Mouse (Mus musculus): ENCODE measurements around the gene Ifna5.
A peak's percentile ranks its signal among the peaks of the same experiment; 100 is the strongest.

The Ifna5 gene

DNA sequence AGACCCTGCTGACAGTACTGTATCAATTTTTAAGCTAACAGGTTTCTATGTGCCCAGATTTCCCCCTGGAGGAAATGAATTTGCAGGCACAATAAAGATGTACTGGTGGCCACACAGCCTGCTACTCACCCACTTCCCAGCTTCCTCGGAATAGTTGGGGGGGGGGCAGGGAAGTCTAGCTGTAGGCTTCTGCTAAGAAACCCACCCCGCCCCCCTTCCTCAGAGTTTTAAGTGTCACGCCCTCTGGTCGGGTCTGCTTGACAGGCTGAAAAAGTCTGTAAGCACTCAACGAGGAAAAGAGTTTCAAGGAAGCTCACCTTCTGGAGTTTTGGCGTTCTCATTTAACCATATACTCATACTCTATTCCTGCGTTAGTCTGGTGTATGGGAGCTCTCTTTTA lies 28.0 kb downstream of the Ifna5 start:
- no peak for DNase-seq (ENCODE audit: extremely low read depth, low read depth)

DNA sequence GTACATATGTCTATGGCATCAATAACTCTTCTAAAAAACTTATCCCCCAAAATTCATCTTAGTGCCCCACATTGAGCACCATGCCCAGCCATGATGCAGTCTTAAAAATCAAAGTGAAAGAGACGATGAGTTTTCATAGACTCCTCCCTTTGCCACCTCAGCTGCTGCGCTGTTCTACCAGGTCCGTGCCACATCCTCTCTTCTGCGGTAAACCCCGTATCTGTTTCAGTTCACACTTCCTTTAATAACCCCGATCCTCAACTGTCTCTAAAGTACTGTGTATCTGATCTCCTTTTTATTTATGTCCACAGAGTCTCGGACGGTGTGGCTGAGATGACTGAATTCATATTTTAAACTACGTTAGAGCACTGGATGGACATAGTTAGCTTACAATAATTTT lies 29.3 kb downstream of the Ifna5 start:
- DNase-seq (ENCODE audit: extremely low read depth, low read depth) = peak; percentile 91

DNA sequence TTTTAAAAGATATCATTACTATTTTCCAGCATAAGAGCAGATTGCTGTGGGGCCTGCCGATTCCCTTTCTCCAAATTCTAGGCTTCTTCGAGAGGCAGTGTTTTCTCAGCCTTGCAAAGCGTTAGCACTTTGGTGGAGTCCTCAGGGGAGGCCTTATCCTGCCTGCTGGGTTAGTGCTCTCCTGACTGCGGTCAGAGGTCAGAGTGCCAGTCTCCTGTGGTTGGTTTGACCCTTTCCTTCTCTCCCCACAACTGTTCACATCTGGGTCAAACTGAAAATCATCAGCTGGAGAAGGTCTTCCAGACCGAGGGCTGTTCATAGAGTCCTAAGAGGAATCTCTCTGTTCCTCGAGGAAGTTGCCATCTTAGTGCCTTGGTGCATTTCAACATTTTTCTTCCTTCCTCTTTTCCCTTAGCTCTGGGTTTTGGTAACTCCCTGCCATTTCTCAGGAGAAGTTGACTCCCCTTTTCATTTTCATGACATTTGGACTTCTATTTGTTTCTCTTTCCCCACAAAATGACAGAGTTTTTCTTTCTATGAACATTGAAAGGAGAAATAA lies 29.8 kb downstream of the Ifna5 start:
- peak; percentile 48 for DNase-seq (ENCODE audit: extremely low read depth, low read depth)

DNA sequence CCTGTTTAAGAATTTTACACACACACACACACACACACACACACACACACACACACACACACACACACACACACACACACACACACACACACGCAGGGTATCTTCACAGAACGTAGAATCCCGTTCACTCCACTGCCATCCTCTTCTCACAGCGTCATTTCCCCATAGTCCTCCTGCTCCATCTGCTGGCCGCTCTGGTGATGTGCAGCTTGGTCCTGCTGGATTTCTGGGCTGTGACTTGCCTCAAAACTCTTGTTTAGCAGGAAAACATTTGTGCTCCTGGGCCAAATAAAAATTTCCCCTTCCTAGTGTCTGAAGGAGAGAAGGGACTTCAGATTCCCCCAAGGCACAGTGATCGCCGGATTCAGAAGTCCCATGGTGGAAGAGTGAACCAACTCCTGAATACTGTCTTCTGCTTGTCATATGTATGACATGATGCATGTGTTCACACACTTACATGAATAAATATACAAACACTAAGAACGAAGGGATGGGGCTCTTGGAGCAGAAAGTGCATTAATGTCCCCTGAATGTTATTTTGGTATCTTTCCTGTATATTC lies 32.1 kb downstream of the Ifna5 start:
- DNase-seq (ENCODE audit: extremely low read depth, low read depth) = peak; percentile 74

DNA sequence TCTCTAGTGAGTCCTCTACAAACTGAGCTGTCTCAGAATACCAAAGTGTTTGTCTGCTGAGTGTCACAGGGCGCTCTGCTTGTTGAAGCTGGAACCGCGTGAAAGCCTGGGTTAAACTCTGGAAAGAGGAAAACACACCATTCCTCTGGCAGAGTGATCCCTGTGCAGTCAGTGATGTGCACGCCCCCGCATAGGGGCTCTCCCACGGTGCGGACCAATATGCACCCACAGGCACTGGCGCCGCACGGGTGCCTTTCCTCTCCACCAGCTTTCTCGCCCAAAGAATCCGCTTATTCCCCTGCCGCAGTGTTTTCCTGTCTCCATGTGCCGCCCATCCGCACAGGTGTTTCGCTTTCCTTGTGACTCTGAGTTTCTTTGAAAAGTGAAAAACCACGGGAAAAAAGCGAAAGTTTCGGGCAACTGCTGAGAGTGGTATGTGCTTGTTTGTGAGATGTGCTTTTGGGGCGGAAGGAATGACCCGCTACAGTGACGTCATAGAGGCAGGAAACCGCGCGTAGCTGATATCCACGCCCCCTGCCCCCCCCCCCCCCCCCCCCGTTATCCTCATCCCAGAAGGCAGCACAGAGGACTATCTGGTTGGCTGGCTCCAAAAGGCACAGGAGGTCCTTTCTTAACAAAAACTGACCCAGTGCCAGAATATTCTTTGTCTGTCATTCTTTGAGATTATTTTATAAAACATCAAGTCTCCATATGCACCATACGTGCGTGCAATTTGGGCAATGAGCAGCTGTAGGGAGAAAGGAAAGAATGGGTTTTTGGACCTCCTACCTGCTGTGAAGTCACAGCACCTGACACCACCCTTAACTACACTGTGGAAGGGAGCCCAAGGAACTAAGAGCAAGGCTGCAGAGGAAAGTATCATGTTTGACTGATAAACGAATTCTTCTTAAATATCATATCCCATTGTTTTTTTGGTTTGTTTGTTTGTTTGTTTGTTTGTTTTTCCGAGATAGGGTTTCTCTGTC lies 32.9 kb downstream of the Ifna5 start:
- peak; percentile 50 for DNase-seq (ENCODE audit: extremely low read depth, low read depth)

DNA sequence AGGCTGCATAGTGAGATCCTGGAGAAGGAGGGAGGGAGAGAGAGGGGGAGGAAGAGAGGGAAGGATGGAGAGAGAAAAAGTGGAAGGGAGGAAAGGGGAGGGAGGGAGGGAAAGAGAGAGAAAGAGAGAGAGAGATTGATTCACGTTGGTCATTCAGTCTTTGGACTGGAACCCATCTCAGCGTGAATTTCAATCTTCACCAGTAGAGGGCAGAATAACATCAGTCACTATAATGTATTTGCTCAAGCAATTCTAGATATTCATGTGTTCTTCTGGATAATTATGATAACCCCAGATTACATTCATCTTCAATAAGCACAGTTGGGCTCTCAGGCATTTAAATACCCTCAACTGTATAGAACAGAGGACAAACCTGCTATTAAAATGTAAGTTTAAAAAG lies 37.4 kb downstream of the Ifna5 start:
- peak; percentile 40 for DNase-seq (ENCODE audit: extremely low read depth, low read depth)

DNA sequence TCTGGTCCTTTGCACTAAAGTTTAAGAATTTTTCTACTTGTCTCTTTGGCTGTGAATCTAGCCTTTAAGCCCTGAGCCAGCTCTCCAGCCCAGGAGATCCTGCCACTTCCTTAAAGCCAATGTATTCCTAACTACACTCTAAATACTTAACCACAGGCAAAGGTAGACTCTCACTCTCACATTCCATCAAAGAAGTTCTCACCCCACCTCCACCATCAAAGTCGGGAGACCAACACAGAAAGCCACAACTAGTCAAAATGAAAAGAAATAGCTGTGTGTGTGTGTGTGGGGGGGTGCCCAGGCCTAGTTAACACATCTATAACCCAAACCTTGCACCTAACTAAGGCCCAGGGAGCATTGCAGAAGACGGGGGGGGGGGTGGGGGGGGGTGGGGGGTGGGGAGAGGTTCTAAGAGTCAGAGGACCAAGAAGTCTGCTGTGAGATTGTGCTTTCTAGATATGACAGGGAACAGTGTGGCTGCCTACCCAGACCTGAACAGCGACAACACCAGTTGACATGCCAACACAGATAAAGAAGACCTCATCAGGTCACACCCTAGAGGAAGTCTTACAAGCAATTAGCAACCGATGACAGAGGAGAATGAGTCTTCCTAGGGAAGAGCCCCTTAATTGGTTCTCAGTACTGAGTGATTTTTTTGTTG lies 40.2 kb downstream of the Ifna5 start:
- DNase-seq (ENCODE audit: extremely low read depth, low read depth) = peak; percentile 76

DNA sequence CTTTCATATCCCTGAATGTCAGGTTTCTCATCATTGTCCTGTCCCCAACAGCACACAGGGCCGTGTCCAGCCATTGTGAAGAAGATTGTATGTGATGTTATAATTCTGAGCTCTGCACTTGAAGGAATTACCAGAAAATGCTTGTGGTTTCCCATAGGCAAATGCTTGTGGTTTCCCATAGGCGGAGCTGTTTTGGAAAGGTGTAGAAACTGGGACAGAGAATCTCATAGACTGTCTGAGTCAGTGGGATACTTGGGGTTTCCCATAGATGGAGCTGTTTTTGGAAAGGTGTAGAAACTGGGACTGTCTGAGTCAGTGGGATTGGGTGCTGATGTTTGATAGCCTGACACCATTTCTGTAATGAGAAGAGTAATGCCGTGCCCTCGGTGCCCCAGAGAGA lies 41.2 kb downstream of the Ifna5 start:
- no peak for DNase-seq (ENCODE audit: extremely low read depth, low read depth)

DNA sequence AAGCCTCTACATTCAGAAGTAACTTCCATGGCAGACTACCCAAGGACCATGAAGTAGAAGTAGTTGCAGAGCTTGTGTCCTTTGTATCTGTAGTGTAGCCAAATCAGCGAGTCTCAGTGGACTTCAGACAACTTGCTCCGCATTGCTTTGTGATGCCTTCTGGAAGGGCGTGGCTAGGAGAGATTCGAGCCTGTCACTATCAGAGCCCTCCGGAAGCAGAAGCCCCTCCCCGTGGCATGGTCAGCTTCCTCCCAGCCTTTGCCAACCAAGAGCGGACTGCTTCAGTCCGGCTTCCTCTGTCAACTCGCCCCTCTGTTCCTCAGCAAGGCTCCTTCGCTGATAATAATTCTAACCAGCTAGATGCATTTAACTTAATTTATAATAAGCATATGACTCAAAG lies 42.9 kb downstream of the Ifna5 start:
- DNase-seq (ENCODE audit: extremely low read depth, low read depth) = peak; percentile 64

DNA sequence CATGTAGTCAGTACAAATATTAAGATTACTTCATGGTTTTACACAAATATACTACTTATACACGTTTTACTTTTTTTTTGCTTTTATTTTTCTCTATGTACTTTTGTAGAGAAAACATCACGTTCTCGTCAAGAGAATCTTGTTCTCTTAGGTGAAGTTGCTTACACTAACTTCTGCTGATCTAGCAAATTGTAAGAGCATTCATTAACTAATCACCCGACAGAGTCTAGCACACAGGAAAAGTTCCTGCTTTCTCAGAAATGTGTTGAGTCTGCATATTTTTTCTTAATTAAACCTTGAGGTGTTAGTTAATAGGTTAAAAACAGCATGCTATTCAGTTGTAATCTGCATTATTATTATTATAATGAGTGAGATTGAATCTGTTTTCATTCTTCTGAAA lies 43.4 kb downstream of the Ifna5 start:
- DNase-seq (ENCODE audit: extremely low read depth, low read depth) = no peak

DNA sequence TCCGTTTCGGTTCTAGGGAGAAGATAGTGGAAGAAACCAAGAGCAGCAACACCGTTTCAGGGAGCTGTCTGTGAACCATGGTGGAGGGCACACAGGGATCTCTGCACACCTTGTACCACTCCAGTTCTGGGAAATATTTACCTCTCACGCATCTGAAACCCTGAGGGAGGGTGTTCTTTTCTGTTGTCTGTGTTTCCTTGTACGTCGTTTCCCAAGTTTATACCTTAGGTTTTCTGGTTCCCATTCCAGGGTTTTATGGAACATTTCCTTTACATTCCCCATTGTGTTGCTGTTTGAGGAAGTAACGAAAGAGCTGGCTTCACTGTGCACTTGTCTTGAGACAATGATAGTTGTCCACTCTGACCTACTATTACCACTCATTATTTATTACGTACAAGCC lies 44.8 kb downstream of the Ifna5 start, which contains the start of gene Ifne:
TSS of gene Ifne (minus strand) at position 101 of the 400 bp plus-strand sequence.
- no peak for DNase-seq (ENCODE audit: extremely low read depth, low read depth)

Measured in MEL-GATA-1-ER (cell line).